Mouse (Mus musculus) CH12.LX (cell line): ENCODE data around the gene Slc9a9. TPM values are rescaled to one million over a fixed set of nuclear protein-coding genes. Genes with fewer than 3 reads are reported as not detected.

Source experiments
- DNase-seq: peaks from one replicate; pipeline ENCODE4 v3.0.0-alpha.2; 2013; ENCODE audit errors: extremely low read depth
- H3K27ac ChIP-seq: 2 replicates; pipeline ENCODE4 v1.5.1; 2012; ENCODE audit warnings: low read depth, mild to moderate bottlenecking, control low read depth, moderate library complexity; ENCODE audit not compliant: insufficient read depth
- H3K27me3 ChIP-seq: replicated peaks from 2 replicates; pipeline ENCODE3; 2012; ENCODE audit warnings: inconsistent platforms
- H3K36me3 ChIP-seq, 2 experiments: replicated peaks in 1 of 2; 2 replicates each; pipeline versions ENCODE3 to v1.6.1; 2012; ENCODE audit warnings: inconsistent platforms in 1 of 2, low read length in 1 of 2, mild to moderate bottlenecking in 1 of 2, mixed read lengths in 1 of 2, moderate library complexity in 1 of 2; ENCODE audit not compliant: control insufficient read depth in 1 of 2, insufficient read depth in 1 of 2
- H3K4me1 ChIP-seq, 2 experiments: 2 replicates each; pipeline ENCODE4 v1.6.1; 2012; ENCODE audit warnings: inconsistent platforms in 1 of 2, moderate library complexity in 1 of 2; ENCODE audit not compliant: insufficient read depth in 2 of 2, control insufficient read depth in 1 of 2
- H3K4me2 ChIP-seq: 2 replicates; pipeline ENCODE4 v1.6.1; 2012; ENCODE audit warnings: low read depth, mild to moderate bottlenecking, control low read depth; ENCODE audit not compliant: poor library complexity, insufficient read depth, severe bottlenecking
- H3K4me3 ChIP-seq, 3 experiments: fragments of 150-350 bp in 1 of 3; sonication (generic) in 1 of 3; replicated peaks in 1 of 3; 2 replicates each; pipeline versions ENCODE3 to v1.5.1; 2011 to 2012; ENCODE audit warnings: low read depth in 2 of 3, low read length in 2 of 3, mild to moderate bottlenecking in 2 of 3, moderate library complexity in 2 of 3, control low read depth in 1 of 3, improper control_type of control experiment in 1 of 3, inconsistent platforms in 1 of 3, mixed read lengths in 1 of 3; ENCODE audit not compliant: poor library complexity in 1 of 3
- H3K79me2 ChIP-seq: replicated peaks from 2 replicates; pipeline ENCODE4 v1.6.1; 2012; ENCODE audit warnings: mild to moderate bottlenecking, moderate library complexity; ENCODE audit not compliant: control insufficient read depth, poor library complexity, insufficient read depth, severe bottlenecking; ENCODE audit errors: extremely low read depth
- H3K9ac ChIP-seq: 2 replicates; pipeline ENCODE4 v1.6.1; 2012; ENCODE audit warnings: low read depth, mild to moderate bottlenecking, control low read depth, moderate library complexity; ENCODE audit not compliant: insufficient read depth
- H3K9me3 ChIP-seq: replicated peaks from 2 replicates; pipeline ENCODE3; 2012; ENCODE audit warnings: low read length, inconsistent platforms, mixed read lengths
- BHLHE40 ChIP-seq: IDR thresholded peaks from 2 replicates; pipeline ENCODE4 v1.6.1; 2011; ENCODE audit warnings: mild to moderate bottlenecking, low read depth, low read length, improper control_type of control experiment
- CHD2 ChIP-seq: IDR thresholded peaks from 2 replicates; pipeline ENCODE4 v1.6.1; 2011; ENCODE audit warnings: low read length, improper control_type of control experiment
- ELF1 ChIP-seq: IDR thresholded peaks from 2 replicates; pipeline ENCODE4 v1.6.1; 2014; ENCODE audit warnings: low read depth, mild to moderate bottlenecking, inconsistent platforms, low read length, improper control_type of control experiment
- ETS1 ChIP-seq: conservative IDR thresholded peaks from 2 replicates; pipeline ENCODE4 v1.6.1; 2012; ENCODE audit warnings: low read depth, mild to moderate bottlenecking, inconsistent platforms, low read length, improper control_type of control experiment, moderate library complexity
- HCFC1 ChIP-seq: IDR thresholded peaks from 2 replicates; pipeline ENCODE4 v1.6.1; 2012; ENCODE audit warnings: low read depth, mild to moderate bottlenecking, inconsistent platforms, low read length, improper control_type of control experiment
- IRF4 ChIP-seq: IDR thresholded peaks from 2 replicates; pipeline ENCODE4 v1.6.1; 2014; ENCODE audit warnings: low read depth, mild to moderate bottlenecking, inconsistent platforms, low read length, improper control_type of control experiment
- JUND ChIP-seq: conservative IDR thresholded peaks from 2 replicates; pipeline ENCODE4 v1.6.1; 2011; ENCODE audit warnings: low read depth, low read length, improper control_type of control experiment
- KAT2A ChIP-seq: IDR thresholded peaks from 2 replicates; pipeline ENCODE4 v1.6.1; 2012; ENCODE audit warnings: low read length, improper control_type of control experiment, inconsistent platforms; ENCODE audit not compliant: insufficient replicate concordance
- NRF1 ChIP-seq: IDR thresholded peaks from 2 replicates; pipeline ENCODE4 v1.6.1; 2014; ENCODE audit warnings: low read depth, mild to moderate bottlenecking, inconsistent platforms, low read length, improper control_type of control experiment, moderate library complexity
- RAD21 ChIP-seq: IDR thresholded peaks from 2 replicates; pipeline ENCODE4 v1.6.1; 2011; ENCODE audit warnings: low read depth, mild to moderate bottlenecking, low read length, improper control_type of control experiment, moderate library complexity
- TCF12 ChIP-seq: IDR thresholded peaks from 2 replicates; pipeline ENCODE4 v1.6.1; 2014; ENCODE audit warnings: low read depth, mild to moderate bottlenecking, inconsistent platforms, low read length, improper control_type of control experiment
- UBTF ChIP-seq: IDR thresholded peaks from 2 replicates; pipeline ENCODE4 v1.6.1; 2012; ENCODE audit warnings: low read depth, mild to moderate bottlenecking, inconsistent platforms, low read length, improper control_type of control experiment, moderate library complexity
- USF2 ChIP-seq: conservative IDR thresholded peaks from 2 replicates; pipeline ENCODE4 v1.6.1; 2011; ENCODE audit warnings: low read depth, low read length, improper control_type of control experiment
- dilution Hi-C: fragments of 300-500 bp; cut with MboI; formaldehyde crosslinking; loops from 2 replicates; pipeline ENCODE4 v1.14.3; 2020; ENCODE audit warnings: low sequenced_read_pairs; ENCODE audit not compliant: extremely low pct_unique_long_range_greater_than_20kb, extremely low pct_ligation_motif_present
- in situ Hi-C: fragments of 300-500 bp; cut with MboI; formaldehyde crosslinking; loops from 3 replicates; pipeline ENCODE4 v1.14.3; 2019; ENCODE audit warnings: low sequenced_read_pairs, low pct_ligation_motif_present, low pct_unique_long_range_greater_than_20kb, mixed read lengths
- polyA plus RNA-seq: library from polyadenylated mRNA; unstranded; fragments of >175 nt; gene quantifications from 2 replicates; pipeline ENCODE4 v1.2.1, GENCODE M21; 2012; ENCODE audit warnings: low read depth; ENCODE audit not compliant: insufficient read length
- total RNA-seq, 2 experiments: library from RNA; depleted of rRNA; stranded (reverse); fragments of 300-350 nt in 1 of 2; fragments of >200 nt in 1 of 2; gene quantifications; 2 replicates each; pipeline ENCODE4 v1.2.3; 2012 to 2014

The Slc9a9 gene
- total and polyA plus RNA-seq, 3 experiments = not detected

GRCm38 (mm10) chr9:94725121-94725520, 55.4 kb downstream of the Slc9a9 start:
- in situ Hi-C loops (loop anchor here (25.0 kb wide), 1 partner anchor 687 kb away; the partner anchor contains the start of gene Chst2), dilution Hi-C loops (no loop called here)
- no peaks in the 10 kb centered on the region for H3K4me1 ChIP-seq
- H3K36me3 ChIP-seq = no peaks in the 10 kb centered on the region
- H3K9me3 ChIP-seq = peaks cover 40% of the 10 kb centered on the region
- H3K9ac ChIP-seq = no peak overlapping the region
- no peak overlapping the region for H3K4me3 ChIP-seq
- no peak overlapping the region for H3K4me2 ChIP-seq
- H3K27ac ChIP-seq = no peak overlapping the region
- H3K79me2 ChIP-seq = no peaks in the 10 kb centered on the region
- H3K27me3 ChIP-seq = no peaks in the 10 kb centered on the region
- TF ChIP-seq KAT2A = no peak
- TF ChIP-seq ELF1 = no peak
- TF ChIP-seq HCFC1 = no peak
- no peak for TF ChIP-seq JUND
- TF ChIP-seq ETS1 = no peak
- no peak for TF ChIP-seq UBTF
- no peak for TF ChIP-seq RAD21
- TF ChIP-seq IRF4 = no peak
- TF ChIP-seq CHD2 = no peak
- TF ChIP-seq TCF12 = no peak
- TF ChIP-seq, all 38 proteins: peak for 0
- no peak for DNase-seq

GRCm38 (mm10) chr9:94727457-94727856, 57.7 kb downstream of the Slc9a9 start:
- TF ChIP-seq NRF1 (no peak), BHLHE40 (no peak)
- no peaks in the 10 kb centered on the region for H3K79me2 ChIP-seq
- in situ Hi-C loops (loop anchor here (25.0 kb wide), 1 partner anchor 685 kb away; the partner anchor contains the start of gene Chst2), dilution Hi-C loops (no loop called here)
- no peak for DNase-seq
- no peak overlapping the region for H3K4me3 ChIP-seq
- H3K9ac ChIP-seq = no peak overlapping the region
- no peak overlapping the region for H3K4me2 ChIP-seq
- H3K9me3 ChIP-seq = peaks cover 44% of the 10 kb centered on the region
- no peaks in the 10 kb centered on the region for H3K27me3 ChIP-seq
- H3K36me3 ChIP-seq = no peaks in the 10 kb centered on the region
- no peak overlapping the region for H3K27ac ChIP-seq
- no peaks in the 10 kb centered on the region for H3K4me1 ChIP-seq

- H3K27me3 ChIP-seq = no peaks in the 10 kb centered on the region
- no peak for TF ChIP-seq USF2
- TF ChIP-seq, all 38 proteins: peak for 0
- Histone ChIP-seq H3K9me3 (peaks cover 47% of the 10 kb centered on the region), H3K36me3 (no peaks in the 10 kb centered on the region), H3K4me3 (no peak overlapping the region), H3K27ac (no peak overlapping the region), H3K79me2 (no peaks in the 10 kb centered on the region), H3K4me2 (no peak overlapping the region), H3K4me1 (no peaks in the 10 kb centered on the region), H3K9ac (no peak overlapping the region)
- DNase-seq = no peak
- dilution Hi-C loops (no loop called here), in situ Hi-C loops (loop anchor here (25.0 kb wide), 1 partner anchor 682 kb away; the partner anchor contains the start of gene Chst2)
Observed at GRCm38 (mm10) chr9:94730396-94730795, 60.7 kb downstream of the Slc9a9 start.
